Mouse (Mus musculus) brain, embryonic 14.5 days (tissue): ENCODE data around the gene Tln1. TPM values are rescaled to one million over a fixed set of nuclear protein-coding genes. Genes with fewer than 3 reads are reported as not detected.
A peak's percentile ranks its signal among the peaks of the same experiment; 100 is the strongest.

ENCODE experiments used
- DNase-seq: peaks from one replicate; pipeline ENCODE4 v3.0.0-alpha.2; 2011; ENCODE audit warnings: low read depth
- CTCF ChIP-seq: fragments of 200-500 bp; IDR thresholded peaks from 2 replicates; pipeline ENCODE4 v1.5.1; 2012; ENCODE audit warnings: inconsistent platforms, mild to moderate bottlenecking, moderate library complexity, borderline replicate concordance; ENCODE audit not compliant: insufficient read depth, insufficient read length; ENCODE audit errors: extremely low read depth
- POLR2A ChIP-seq: fragments of 200-500 bp; IDR thresholded peaks from 2 replicates; pipeline ENCODE4 v1.6.1; 2012; ENCODE audit warnings: mild to moderate bottlenecking, inconsistent platforms, borderline replicate concordance; ENCODE audit not compliant: poor library complexity, insufficient read depth, insufficient read length, severe bottlenecking; ENCODE audit errors: extremely low read depth
- polyA plus RNA-seq: library from polyadenylated mRNA; depleted of rRNA; stranded (reverse); fragments of >200 nt; gene quantifications from 2 replicates; pipeline ENCODE4 v1.2.3, GENCODE M21; 2012

Tln1 gene
- polyA plus RNA-seq, 1 experiment: 53.6 TPM

DNA sequence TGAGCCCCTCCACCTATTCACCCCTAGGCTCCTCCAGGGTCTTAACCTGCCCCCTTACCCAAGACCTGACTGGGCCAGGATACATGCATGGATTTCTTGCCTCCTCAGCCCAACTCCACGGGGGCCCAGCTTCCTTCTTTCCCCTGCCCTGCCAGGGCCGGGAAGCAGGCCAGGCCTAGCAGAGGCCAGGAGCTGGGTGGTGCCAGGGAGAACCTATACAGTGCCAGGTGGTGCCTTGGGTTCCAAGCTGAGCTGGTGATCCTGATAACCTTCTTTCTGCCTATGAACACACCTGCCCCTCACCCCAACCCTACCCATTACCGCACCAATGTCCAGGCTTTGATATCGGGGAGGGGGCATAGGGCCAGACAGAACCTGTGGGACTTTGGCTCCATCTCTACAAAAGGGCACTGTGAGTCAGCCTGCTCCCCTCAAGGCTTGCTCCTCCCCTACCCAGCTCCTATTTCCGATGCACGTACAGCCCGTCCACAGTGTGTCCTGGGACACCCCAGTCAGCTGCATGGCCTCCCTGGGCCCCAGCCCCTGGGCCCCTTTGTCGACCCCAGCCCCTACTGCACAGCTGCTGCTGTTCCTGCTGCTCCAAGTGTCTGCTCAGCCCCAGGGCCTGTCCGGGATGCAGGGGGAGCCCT is 55.8 kb downstream of the Tln1 start, which contains the start of gene Car9:
TSS of gene Car9 (plus strand) at position 431 of the 650 bp plus-strand sequence.
- no peak for DNase-seq
- TF ChIP-seq CTCF (no peak), POLR2A (no peak)

DNA sequence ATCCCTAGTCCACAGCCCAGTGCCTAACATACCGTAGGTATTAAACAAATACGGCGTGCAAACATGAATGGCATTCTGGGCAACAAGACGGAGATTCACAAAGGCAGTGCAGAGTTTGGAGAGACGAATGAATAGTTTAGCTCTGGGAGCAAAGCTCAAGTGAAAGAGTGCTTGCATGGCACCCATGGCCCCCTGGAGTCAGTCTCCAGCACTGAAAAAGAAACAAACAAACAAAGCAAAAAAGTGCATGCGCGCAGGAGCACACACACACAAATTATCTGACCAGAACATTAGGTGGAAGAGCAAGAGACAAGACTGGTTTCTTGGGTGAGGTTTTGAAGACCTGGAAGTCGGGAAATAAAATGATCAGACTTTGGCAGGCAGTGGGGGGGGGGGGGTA is 56.4 kb downstream of the Tln1 start:
- no peak for TF ChIP-seq CTCF
- no peak for TF ChIP-seq POLR2A

DNA sequence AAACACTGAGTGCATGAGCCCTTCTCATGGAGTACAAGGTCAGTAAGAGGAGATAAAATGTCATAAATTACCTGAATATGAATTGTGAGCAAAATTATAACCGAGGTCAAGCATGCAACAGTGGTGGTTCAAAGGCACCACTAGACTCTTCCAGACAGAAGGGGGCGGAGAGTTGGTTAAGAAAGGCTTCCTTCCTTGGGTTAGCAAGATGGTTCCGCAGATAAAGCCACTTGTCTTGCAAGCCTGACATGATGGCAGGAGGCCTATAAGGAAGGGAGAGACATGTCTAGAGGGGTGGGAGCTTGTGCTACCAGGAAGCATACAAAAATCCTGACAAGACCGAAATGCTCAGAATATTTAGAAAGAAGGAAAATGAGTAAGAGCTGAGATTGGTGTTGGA is 58.2 kb downstream of the Tln1 start:
- TF ChIP-seq POLR2A: no peak
- no peak for DNase-seq

More for the DNA sequence above, 56.4 kb downstream of the Tln1 start:
- DNase-seq: no peak

DNA sequence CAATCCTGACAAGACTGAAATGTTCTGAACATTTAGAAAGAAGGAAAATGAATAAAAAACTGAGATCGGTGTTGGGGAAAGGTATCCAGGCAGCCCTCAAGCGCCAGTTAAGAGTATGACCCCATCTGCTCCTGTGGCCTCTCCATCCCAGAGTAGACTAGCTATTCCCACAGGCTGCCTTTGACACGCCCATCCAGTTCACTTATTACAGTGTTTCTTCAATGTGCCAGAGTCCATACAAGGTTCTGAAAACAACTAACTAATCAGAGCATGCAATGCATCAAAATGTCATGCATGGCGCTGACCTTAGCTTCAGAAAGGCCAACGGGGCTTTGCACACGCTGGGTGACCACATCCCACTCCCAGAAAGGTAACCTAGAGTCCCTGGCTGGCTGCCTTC is 59.0 kb downstream of the Tln1 start:
- TF ChIP-seq POLR2A (no peak), CTCF (no peak)

DNA sequence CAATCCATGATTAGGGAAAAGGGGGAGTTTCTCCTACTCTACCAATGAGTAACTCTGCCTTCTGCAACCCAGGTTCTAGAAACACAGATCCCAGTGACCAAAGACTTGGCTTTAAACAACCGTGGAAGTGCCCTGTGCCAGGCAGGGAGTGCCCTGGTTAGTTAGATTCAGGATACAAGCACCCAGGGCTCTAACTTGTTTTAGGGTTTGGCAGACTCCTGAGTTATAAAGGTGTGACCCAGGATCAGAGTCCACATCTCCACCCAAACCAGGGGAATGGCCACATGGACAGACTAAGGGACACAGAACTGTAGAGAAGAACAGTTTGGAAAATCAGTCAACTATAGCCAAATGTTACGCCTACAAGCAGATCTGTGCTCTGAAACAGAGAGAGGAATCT is 59.5 kb downstream of the Tln1 start:
- TF ChIP-seq CTCF (no peak), POLR2A (no peak)
- DNase-seq: no peak

More for the DNA sequence above, 59.0 kb downstream of the Tln1 start:
- DNase-seq: no peak

DNA sequence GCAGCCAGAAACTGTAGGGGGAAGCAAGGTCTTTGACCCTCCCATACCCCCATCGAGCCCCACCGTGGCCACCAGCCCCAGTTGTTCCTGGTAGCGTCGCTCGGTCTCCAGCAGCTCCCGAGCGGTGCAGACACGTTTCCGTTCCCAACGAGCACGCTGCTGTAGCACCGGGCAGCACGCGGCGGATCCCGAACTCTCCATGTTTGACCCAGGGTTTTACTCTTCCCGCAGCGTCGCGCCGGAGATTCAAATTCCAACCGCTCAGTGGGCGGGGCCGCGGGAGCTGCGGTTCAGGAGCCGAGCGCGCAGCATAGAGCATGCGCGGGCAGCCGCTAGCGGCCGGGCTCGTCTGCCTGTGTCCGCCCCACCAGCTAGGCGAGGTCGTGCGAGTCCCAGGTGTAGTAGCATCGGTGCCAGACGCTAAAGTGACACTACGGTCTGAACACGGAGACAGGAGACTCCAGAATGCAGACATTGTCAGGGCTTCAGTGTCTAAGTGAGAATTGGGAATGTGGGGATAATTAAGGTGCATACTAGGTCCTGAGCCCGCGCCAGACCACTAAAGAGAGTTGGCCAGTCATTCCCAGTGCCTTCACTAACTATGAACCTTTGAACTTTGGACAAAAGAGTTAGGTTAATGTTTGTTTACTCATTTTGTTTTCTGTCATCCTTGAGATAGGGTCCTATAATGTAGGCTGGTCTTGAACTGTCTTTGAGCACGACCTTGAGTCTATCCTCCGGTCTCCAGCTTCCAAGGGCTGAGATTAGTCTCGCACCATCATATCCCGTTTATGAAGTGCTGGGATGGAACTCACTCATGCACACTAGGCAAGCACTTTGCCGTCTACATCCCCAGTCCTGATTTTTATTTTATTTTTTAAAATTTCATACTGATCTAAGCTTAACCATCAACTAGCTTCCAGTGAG is 62.8 kb downstream of the Tln1 start, which contains the start of gene Arhgef39:
TSS of gene Arhgef39 (minus strand) at position 289 of the 927 bp plus-strand sequence.
- peak; percentile 41; the same call in 1 of the 2 replicates for TF ChIP-seq POLR2A
- TF ChIP-seq CTCF: no peak
- peak; percentile 92 for DNase-seq

DNA sequence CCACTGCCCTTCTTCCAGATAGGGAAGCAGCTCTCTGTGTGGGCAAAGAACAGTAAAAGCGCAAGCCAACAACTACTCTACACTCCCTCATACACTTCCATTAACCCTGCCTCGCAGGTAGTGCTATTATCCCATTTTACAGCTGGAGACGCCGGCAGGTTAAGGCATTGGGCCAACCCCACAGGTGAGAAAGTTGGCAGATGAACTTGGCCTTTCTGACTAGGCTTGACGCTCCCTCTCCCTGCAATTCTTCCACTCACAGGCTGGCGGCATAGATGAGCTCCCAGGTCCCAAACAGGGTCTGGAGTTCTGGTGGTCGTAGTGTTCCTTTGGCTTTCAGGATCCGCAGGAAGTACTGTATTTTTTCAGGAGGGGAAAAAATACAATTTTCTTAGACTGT is 63.5 kb downstream of the Tln1 start:
- TF ChIP-seq CTCF (peak; percentile 58; the same call in 1 of the 2 replicates), POLR2A (no peak)
- DNase-seq: peak; percentile 67

DNA sequence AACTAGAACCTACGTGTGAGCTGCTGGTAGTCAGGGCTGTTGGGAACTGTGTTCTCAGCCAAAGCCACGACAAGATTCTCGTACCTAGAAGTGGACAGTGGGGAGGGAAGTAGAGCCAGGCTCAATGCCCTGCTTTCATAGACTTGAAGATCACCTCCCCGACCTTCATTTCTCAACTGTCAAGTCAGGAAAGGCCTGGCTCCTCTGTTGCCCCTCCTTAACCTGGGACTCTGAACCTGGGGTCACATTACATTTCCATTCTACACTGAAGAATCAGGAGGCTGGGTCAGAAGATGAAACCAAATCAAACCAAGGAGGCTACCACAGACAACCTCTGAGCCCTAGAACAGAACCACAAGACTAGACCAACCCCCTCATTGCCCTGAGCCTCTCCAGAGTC is 64.5 kb downstream of the Tln1 start:
- no peak for TF ChIP-seq CTCF
- no peak for TF ChIP-seq POLR2A
- no peak for DNase-seq

DNA sequence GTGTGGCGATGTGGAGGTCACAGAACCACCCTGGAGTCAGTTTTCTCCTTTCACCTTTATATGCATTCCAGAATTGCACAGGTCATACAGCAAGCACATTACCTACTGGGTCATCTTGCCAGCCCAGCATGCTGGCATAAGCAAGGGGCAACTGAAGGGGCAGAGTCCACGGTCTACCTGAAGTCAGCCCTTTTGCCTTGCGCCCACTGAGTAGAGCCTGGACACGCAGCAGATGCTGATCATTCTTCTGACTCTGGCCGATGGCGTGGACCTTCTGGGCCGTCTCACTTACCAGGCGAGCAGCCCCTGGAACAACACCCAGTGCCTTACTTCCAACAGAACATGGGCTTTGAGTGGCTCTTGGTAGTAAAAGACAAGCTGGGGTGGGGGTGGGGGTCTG is 65.1 kb downstream of the Tln1 start:
- no peak for DNase-seq
- no peak for TF ChIP-seq CTCF

DNA sequence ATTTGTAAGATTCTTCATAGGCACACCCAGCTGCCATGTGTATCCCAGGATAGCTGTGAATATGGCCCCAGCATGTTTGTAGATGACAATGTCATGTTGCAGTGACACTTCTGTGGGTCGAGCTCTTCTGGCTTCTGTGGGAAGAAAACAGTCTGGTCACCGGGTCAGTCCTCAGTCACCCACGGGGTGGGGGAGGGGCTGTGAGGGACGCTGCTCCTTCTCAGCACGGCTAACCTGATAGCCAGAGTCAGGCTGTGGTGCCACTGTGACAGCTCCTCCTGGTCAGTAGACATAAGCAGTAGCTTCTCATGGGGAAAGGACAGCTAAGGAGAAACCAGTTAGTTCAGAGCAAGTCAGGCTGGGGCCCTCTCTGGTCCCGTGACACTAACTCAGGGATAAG is 65.9 kb downstream of the Tln1 start:
- DNase-seq: no peak
- TF ChIP-seq CTCF (no peak), POLR2A (no peak)

DNA sequence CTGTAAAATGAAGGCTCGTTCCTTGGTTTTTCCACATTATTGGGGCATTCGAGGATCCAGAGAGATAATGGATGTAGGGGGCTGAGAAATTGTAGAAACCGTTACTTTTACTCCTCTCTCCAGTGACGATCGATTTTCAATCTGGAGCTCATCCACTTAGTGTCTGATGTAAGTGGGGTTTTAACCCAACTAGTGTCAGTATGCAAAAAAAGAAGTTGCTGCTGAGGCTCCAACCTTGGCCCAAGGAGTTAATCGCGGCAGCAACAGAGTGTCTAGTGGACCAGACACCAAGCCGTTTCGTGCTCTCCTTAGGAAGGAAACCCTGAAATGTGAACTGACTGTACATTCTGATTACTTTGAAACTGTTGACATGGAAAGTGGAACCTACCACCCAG is 68.6 kb downstream of the Tln1 start:
- peak; percentile 49 for DNase-seq
- TF ChIP-seq CTCF (no peak), POLR2A (no peak)
